ENCODE assay signal across 23 mouse cellular contexts in the genomic region with DNA sequence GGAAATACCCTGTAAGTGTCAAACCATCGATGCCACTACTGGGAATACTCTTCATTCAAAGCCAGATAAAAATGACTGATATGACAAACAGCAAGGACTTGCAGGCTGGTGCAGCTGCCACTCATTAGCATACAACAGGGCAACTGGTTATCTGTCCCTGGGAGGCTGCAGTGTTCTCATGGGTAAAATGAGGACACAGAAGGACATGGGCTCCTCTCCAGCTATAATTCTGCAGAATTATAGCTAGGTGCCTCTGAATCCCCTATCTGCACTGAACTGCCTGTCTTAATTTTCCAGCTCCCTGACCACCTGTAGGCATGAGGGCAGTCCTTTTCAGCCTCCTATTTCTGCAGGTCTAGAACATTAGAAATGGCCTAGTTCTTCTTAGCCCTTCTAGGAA.
DNase-seq lines count a peak whose midpoint lies in the region; ATAC-seq and TF ChIP-seq lines count a peak whose summit lies in the region.
"Had no signal": no experiment of that assay in that cellular context is flagged by ENCODE, and none has a peak within 500 bp of the region (broad histone marks: within the 10 kb centered on the region; RNA-seq: fewer than 3 reads in every experiment).

No protein-coding gene starts in this region.

- no peaks in the 10 kb centered on the region for H3K9me3 ChIP-seq in heart, embryonic 10.5 days
- no peaks in the 10 kb centered on the region for H3K9me3 ChIP-seq in intestine, postnatal 0 days (ENCODE audit: control insufficient read depth)
- H3K9me3 ChIP-seq: embryonic facial prominence, embryonic 13.5 days; embryonic facial prominence, embryonic 15.5 days; forebrain, embryonic 10.5 days; forebrain, embryonic 12.5 days had no signal

- DNase-seq in heart, embryonic 10.5 days (ENCODE audit: low spot score) = peak; percentile 51
- no peak for DNase-seq in heart, postnatal 4 days
- no peak for DNase-seq in adrenal gland, adult 2 months
- DNase-seq: adrenal gland, postnatal 10 days; adrenal gland, postnatal 25 days; cerebellum, adult 11 months; cerebellum, adult 18-20 months; cerebellum, adult 8-10 months; cerebellum, adult 9-11 months; cerebellum, postnatal 14 days; cerebellum, postnatal 36 days; embryo, embryonic 11 days had no signal

- WGBS in heart, embryonic 10.5 days = 51% methylated on average over 1 of the region's 1 CpGs
- 45% methylated on average over 1 of the region's 1 CpGs for WGBS in intestine, postnatal 0 days

- H3K9ac ChIP-seq in intestine, postnatal 0 days (ENCODE audit: low read depth, low read length) = no peak overlapping the region
- H3K9ac ChIP-seq: embryonic facial prominence, embryonic 13.5 days; embryonic facial prominence, embryonic 15.5 days; forebrain, embryonic 12.5 days had no signal

- ATAC-seq in megakaryocyte progenitor cell, adult 5-6 weeks (replicated peaks; ENCODE audit: poor library complexity) = peak; percentile 47
- no peak for ATAC-seq in intestine, postnatal 0 days
- ATAC-seq: activated CD4-positive, CD25-positive, alpha-beta regulatory T cell, adult 4 months; forebrain, embryonic 14.5 days; forebrain, embryonic 16.5 days; Patski had no signal

- no peaks in the 10 kb centered on the region for H3K36me3 ChIP-seq in heart, embryonic 10.5 days
- H3K36me3 ChIP-seq in intestine, postnatal 0 days (ENCODE audit: control insufficient read depth, insufficient read depth) = no peaks in the 10 kb centered on the region
- H3K36me3 ChIP-seq: embryonic facial prominence, embryonic 13.5 days; embryonic facial prominence, embryonic 15.5 days; forebrain, embryonic 10.5 days; forebrain, embryonic 12.5 days had no signal

- H3K4me2 ChIP-seq in intestine, postnatal 0 days (replicated peaks; ENCODE audit: low read depth) = no peak overlapping the region
- H3K4me2 ChIP-seq: embryonic facial prominence, embryonic 13.5 days; embryonic facial prominence, embryonic 15.5 days; forebrain, embryonic 12.5 days had no signal

- no peak for TF ChIP-seq CTCF in intestine, postnatal 0 days (IDR thresholded peaks at IDR 0.05; ENCODE audit: low read depth)

- H3K27ac ChIP-seq in heart, embryonic 10.5 days = no peak overlapping the region
- H3K27ac ChIP-seq in intestine, postnatal 0 days (ENCODE audit: low read depth, low read length) = no peak overlapping the region
- H3K27ac ChIP-seq: embryonic facial prominence, embryonic 13.5 days; embryonic facial prominence, embryonic 15.5 days; forebrain, embryonic 10.5 days; forebrain, embryonic 12.5 days had no signal

- H3K4me3 ChIP-seq in heart, embryonic 10.5 days = no peak overlapping the region
- no peak overlapping the region for H3K4me3 ChIP-seq in intestine, postnatal 0 days (ENCODE audit: low read depth, low read length)
- H3K4me3 ChIP-seq: embryonic facial prominence, embryonic 13.5 days; embryonic facial prominence, embryonic 15.5 days; erythroblast, embryonic 14.5 days; forebrain, embryonic 10.5 days; forebrain, embryonic 12.5 days had no signal

- H3K27me3 ChIP-seq in heart, embryonic 10.5 days (ENCODE audit: insufficient read depth, poor library complexity, severe bottlenecking) = no peaks in the 10 kb centered on the region
- no peaks in the 10 kb centered on the region for H3K27me3 ChIP-seq in intestine, postnatal 0 days (replicated peaks; ENCODE audit: control insufficient read depth, insufficient read depth, low read length)
- H3K27me3 ChIP-seq: embryonic facial prominence, embryonic 13.5 days; embryonic facial prominence, embryonic 15.5 days; forebrain, embryonic 12.5 days; Patski had no signal

- H3K4me1 ChIP-seq in heart, embryonic 10.5 days = no peaks in the 10 kb centered on the region
- H3K4me1 ChIP-seq in intestine, postnatal 0 days (replicated peaks; ENCODE audit: control insufficient read depth, insufficient read depth, low read length) = no peaks in the 10 kb centered on the region
- H3K4me1 ChIP-seq: embryonic facial prominence, embryonic 13.5 days; embryonic facial prominence, embryonic 15.5 days; forebrain, embryonic 10.5 days; forebrain, embryonic 12.5 days had no signal
